Mouse (Mus musculus): ENCODE results near the gene Lrrc51. TPM values are rescaled to one million over a fixed set of nuclear protein-coding genes. Genes with fewer than 3 reads are reported as not detected.

The Lrrc51 gene
- total RNA-seq, 2 experiments from 2014 or later: 5.4 to 5.5 TPM

- DNase-seq (ENCODE audit: low spot score in 2 of 2): no peak
Measured at GRCm38 (mm10) chr7:101888460-101888859, 45.2 kb downstream of the Lrrc51 start.

GRCm38 (mm10) chr7:101886274-101886673 lies 47.4 kb downstream of the Lrrc51 start:
- DNase-seq (ENCODE audit: low spot score in 2 of 2): no peak

DNA sequence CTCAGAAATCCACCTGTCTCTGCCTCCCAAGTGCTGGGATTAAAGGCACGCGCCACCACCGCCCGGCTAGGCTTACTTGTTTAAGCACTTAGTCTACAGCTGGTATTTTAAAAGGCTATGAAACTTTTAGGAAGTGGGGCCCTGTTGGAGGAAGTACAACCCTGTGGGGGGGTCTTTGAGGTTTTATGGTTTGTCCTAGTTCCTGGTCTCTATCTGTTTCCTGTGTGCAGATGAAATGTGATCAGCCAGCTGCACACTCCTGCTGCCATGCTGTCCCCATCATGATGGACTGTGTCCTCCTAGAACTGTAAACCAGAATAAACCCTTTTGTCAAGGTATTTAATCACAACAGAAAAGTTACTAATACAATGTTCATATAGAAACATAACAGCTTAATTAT lies 49.5 kb downstream of the Lrrc51 start:
- DNase-seq (ENCODE audit: low spot score in 2 of 2): no peak

DNA sequence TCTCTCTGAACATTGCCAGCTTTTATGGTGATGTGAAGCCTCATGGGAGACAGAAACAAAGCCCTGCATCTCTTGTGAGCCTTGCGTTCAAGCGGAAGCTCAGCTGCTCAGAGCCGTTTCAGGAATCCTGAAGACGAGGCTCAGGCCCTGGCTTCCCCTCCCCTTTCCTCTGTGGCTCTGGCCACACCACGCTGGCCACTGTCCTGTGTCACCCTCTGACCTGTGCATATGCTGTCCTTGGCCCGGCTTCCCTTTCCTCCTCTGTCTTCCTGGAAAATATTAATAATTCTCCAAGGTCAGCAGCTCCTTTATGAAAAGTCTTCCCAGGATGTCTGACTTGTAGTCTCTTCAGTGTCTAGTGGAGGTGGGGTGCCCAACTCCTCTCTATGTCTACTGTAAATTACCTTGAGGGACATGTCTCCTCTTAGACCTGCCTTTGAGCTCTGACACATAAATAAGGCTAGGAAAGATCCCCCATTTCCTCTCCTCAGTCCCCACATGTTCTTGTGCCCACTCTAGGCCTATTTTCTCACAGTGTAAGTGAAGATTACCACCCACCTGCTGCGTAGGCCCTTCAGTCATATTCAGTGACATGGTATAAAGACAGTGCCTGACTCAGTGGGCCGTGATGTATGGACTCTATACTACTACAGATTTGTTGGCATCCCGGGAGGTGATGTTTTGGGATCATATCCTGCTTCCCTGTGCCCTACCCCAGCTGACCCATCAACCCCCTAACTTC lies 51.1 kb downstream of the Lrrc51 start:
- peak in 1 of 2 experiments; percentile 27 for DNase-seq (ENCODE audit: low spot score in 2 of 2)

DNA sequence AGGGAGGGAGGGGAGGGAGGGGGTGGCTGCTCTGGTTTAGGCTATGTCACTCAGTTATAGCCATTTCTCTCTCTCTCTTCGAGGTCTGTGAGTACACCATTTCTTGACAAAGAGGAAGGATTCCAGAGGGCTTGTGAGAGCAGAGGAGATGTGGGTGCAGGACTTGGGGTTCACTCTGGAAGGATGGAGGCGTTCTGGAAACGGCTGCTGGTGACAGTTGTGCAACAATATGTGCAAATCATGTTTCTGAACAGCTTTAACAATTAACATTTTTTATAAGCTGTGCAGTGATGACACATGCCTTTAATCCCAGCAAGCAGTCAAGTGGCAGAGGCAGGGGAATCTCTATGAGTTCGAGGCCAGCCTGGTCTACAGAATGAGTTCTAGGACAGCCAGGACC lies 52.8 kb downstream of the Lrrc51 start:
- no peak for DNase-seq (ENCODE audit: low spot score in 2 of 2)

DNA sequence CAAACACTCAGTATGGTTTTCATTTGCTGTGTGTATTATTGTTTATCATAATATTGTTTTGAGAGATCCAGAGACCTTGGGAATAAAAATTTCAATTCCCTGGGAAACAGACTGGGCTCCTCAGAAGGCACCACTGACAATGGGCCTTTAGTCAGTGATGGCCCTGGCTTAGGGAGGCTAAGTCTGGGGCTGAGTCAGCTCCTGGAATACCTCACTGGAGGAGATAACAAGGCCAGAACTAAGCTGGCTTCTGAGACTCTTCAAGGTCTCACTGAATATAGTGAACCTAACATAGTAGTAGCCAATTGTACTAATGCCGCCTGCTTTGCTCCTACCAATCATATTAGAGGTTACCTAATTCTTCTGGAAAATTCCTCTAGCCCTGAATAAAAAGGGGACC lies 57.7 kb downstream of the Lrrc51 start:
- no peak for DNase-seq (ENCODE audit: low spot score in 2 of 2)

DNA sequence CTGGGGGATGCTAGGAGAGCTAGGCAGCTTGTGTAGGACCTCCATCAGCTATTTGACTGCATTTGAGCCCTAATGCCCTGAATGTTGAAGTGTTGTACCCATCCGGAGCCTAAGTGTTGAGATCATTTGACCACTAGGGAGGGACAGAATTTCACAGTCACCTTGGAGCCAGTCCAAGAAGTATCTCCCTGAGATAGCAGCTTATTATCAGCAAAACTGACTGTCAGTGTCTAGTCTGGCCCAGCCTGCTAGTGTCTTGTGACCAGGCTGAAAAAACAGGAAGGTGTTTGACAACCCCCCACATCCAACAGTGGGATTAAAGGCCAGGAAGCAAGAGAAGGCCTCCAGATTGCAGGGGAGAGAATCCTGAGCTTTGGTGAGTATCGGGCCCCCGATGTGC lies 62.4 kb downstream of the Lrrc51 start:
- no peak for DNase-seq (ENCODE audit: low spot score in 2 of 2)

DNA sequence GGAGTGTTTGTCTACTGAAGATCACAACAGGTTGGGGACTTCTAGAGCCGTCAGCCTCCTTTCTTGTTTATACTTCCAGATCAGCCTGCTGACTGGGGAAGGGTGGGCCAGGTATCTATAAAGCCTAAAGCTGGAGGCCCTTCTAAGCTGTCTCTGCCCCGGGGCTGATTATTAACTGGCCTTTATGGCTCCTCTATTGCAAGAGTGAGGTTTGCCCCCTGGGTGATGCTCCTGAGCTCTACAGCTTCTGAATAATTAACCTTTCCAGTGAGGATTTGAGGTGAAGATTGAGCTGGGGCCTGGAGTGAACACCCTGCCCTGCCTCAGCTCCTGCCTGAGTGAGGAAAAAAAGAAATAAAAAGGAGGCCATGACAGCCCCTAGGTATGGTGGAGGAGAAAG lies 63.1 kb downstream of the Lrrc51 start, which contains the start of gene Folr1:
Gene Folr1 (minus strand): TSS at position 160 of the 400 bp plus-strand sequence.
- no peak for DNase-seq (ENCODE audit: low spot score in 2 of 2)

DNA sequence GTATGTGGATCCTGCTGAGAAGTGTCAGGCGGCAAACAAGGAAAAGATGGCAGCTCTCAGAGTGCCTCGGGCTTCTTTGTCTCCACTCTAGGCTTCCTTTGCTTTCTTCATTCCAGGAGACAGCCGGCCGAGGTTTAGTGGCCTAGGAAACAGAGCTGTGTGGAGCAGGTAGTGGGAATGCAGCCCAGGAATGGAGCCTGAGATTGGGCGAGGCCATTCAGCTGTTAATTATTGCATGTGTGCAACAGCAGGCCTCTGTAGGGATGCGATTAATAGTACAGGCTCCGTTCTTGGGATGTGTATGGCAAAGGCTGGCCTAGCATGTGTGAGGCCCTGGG lies 64.6 kb downstream of the Lrrc51 start:
- no peak for DNase-seq (ENCODE audit: low spot score in 2 of 2)

- DNase-seq (ENCODE audit: low spot score in 2 of 2): no peak
Measured at GRCm38 (mm10) chr7:101868241-101869162, 65.2 kb downstream of the Lrrc51 start.

GRCm38 (mm10) chr7:101867482-101867881 lies 66.2 kb downstream of the Lrrc51 start:
- no peak for DNase-seq (ENCODE audit: low spot score in 2 of 2)

GRCm38 (mm10) chr7:101866491-101867265 lies 67.0 kb downstream of the Lrrc51 start:
- no peak for DNase-seq (ENCODE audit: low spot score in 2 of 2)

- no peak for DNase-seq (ENCODE audit: low spot score in 2 of 2)
Measured at GRCm38 (mm10) chr7:101863415-101863814, 70.3 kb downstream of the Lrrc51 start, which contains the start of gene Anapc15. Gene Anapc15, plus strand, starts transcription at chr7:101863715.

Small RNA genes within 50 kb of the gene (microRNA-seq; reads per million reads assigned to microRNA genes)
- 0 reads per million in 2 experiments for gene Gm22655

Other genes with a start within 250 kb of the Lrrc51 start
- under 1 TPM; 0.51 to 0.68 TPM for gene Phox2a, start 115.6 kb downstream of the Lrrc51 start, total RNA-seq (2021)
- gene Inppl1, start 95.7 kb downstream of the Lrrc51 start, total RNA-seq (2021): 10 to 100 TPM; 28.7 to 31.4 TPM
- under 1 TPM in 1 of 2 experiments, not detected in 1; 0.54 TPM for gene Folr2, start 76.7 kb downstream of the Lrrc51 start, total RNA-seq (2021)
- gene Anapc15, start 70.2 kb downstream of the Lrrc51 start, total RNA-seq (2021): 10 to 100 TPM; 27.2 to 34.1 TPM
- gene Folr1, start 63.1 kb downstream of the Lrrc51 start, total RNA-seq (2021): not detected
- 10 to 100 TPM; 82.6 to 87.9 TPM for gene Lamtor1, start 28.0 kb downstream of the Lrrc51 start, total RNA-seq (2021)
- not detected for gene Tomt, start 27.5 kb downstream of the Lrrc51 start, total RNA-seq (2021)
- 100 to 1,000 TPM in 1 of 2 experiments, 10 to 100 TPM in 1; 93.8 to 106 TPM for gene Numa1, start 216 bp upstream of the Lrrc51 start, total RNA-seq (2021)
- 1 to 10 TPM; 6.6 to 6.8 TPM for gene Il18bp, start 84.8 kb upstream of the Lrrc51 start, total RNA-seq (2021)
- 10 to 100 TPM; 46.0 to 46.6 TPM for gene Rnf121, start 131.6 kb upstream of the Lrrc51 start, total RNA-seq (2021)
- gene Xndc1, start 131.6 kb upstream of the Lrrc51 start, total RNA-seq (2021): 10 to 100 TPM; 20.5 to 26.6 TPM
- 1 to 10 TPM; 2.4 to 2.5 TPM for gene Xntrpc, start 131.8 kb upstream of the Lrrc51 start, total RNA-seq (2021)
- gene Trpc2, start 149.2 kb upstream of the Lrrc51 start, total RNA-seq (2021): not detected
- not detected for gene Art1, start 167.8 kb upstream of the Lrrc51 start, total RNA-seq (2021)
- not detected for gene Art5, start 175.6 kb upstream of the Lrrc51 start, total RNA-seq (2021)
- under 1 TPM; 0.30 to 0.46 TPM for gene Chrna10, start 182.9 kb upstream of the Lrrc51 start, total RNA-seq (2021)

Measured in left cerebral cortex, adult 18-20 months (tissue).